Mouse (Mus musculus) WW6 (cell line): Measurements from ENCODE around the gene Cldn22.

Experiments
- DNase-seq: peaks from one replicate; pipeline ENCODE4 v3.0.0-alpha.2; 2013; ENCODE audit warnings: low read depth, low spot score

Cldn22 gene

DNA sequence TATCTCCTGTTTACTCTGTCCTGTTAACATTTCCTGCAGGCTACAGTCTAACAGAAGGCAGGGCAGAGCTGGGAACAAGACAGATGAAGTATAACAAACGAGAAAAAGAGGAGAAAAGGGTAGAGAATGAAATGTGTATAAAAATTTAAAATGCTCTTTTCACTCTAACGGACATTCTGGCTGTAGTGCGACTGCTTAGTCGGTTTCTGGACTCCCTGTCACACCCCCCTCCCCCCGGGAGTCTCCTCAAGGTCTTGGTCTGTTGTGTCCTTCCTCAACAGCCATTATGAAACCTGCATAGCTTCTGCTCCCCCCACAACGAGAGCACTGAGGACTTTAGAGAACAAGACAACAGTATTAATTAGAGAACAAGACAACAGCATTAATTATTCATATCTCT is 8.3 kb downstream of the Cldn22 start:
- no peak for DNase-seq

GRCm38 (mm10) chr8:47833944-47834343 is 9.7 kb downstream of the Cldn22 start:
- DNase-seq = no peak

DNA sequence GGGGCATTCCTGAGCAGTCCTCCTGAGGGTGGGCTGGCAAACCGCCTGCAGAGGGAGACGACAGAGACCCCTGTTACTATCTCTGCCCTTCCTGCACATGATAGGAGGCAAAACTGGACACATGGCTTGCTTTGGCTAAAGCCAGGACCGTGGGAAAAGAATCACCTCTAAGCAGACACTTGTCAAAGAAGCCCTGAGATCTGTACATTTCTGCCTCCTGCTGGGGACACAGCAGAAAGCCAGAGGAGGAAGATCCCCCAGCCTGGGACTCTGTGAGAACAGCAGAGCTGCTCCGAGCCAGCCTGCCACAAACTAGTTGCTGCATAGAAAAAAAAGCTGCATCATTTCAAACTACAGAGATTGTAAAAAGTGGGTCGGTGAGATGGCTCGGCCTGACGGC is 18.8 kb downstream of the Cldn22 start:
- DNase-seq = no peak

DNA sequence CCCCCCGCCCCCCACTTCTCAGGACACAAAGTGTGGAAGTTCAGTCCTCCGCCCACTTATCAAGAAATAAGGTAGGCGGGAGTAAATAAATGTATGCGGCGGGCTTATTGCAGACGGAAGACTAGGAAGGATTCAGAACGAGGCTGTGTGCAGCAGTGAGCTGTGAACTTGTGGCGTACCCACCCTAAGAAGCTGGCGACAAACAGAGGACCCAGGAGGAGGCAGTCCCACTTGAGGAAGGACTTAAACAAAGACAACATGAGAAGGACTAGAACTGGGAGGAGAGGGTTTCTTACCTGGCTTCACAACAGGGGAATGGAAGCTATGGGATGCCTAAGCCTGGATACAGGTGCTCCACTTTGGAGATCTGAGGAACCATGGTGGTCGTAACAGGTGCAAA is 19.4 kb downstream of the Cldn22 start:
- no peak for DNase-seq

GRCm38 (mm10) chr8:47845956-47846355 is 21.7 kb downstream of the Cldn22 start:
- DNase-seq = no peak

- no peak for DNase-seq
Measured at GRCm38 (mm10) chr8:47847161-47847560, 22.9 kb downstream of the Cldn22 start.

DNA sequence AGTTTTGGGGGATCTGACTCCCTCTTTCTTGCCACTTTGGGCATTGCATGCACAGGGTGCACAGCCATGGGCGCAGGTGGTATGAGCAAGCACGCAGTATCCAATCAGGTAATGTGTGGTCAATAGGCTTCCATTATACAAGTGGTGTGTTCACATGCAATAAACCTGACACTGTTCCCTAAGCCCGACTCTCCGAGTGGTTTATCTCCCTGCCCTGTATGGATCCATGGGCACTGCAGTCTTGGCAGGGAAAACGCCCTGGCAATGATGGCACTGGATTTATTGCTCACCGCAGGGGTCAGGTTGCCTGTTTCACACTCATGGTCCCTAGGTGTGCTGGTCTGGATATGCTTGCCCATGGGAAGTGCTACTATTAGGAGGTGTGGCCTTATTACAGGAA is 23.6 kb downstream of the Cldn22 start:
- DNase-seq = no peak

DNA sequence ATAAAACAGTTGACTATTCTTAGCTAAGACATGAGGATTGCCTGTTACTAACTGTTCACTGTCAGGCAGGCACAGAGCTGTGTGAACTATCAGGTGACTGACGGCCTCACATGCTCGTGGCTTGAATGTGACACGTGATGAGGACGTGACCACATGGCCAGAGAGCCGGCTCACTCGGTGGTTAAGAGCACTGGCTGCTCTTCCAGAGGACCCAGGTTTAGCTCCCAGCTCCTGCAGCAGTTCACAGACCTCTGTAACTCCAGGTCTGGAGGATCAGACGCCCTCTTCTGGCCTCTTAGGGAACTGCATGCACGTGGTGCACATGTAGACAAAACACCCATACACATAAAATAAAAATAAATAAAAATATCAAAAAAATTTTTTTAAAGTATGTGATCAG is 25.6 kb downstream of the Cldn22 start:
- DNase-seq = no peak

GRCm38 (mm10) chr8:47851824-47852502 is 27.7 kb downstream of the Cldn22 start:
- DNase-seq = no peak

- DNase-seq = no peak
Measured at GRCm38 (mm10) chr8:47852737-47853136, 28.5 kb downstream of the Cldn22 start.

- DNase-seq = no peak
Measured at GRCm38 (mm10) chr8:47853356-47853755, 29.1 kb downstream of the Cldn22 start.

- no peak for DNase-seq
Measured at GRCm38 (mm10) chr8:47859259-47859658, 35.0 kb downstream of the Cldn22 start.

GRCm38 (mm10) chr8:47866568-47866967 is 42.3 kb downstream of the Cldn22 start:
- no peak for DNase-seq

DNA sequence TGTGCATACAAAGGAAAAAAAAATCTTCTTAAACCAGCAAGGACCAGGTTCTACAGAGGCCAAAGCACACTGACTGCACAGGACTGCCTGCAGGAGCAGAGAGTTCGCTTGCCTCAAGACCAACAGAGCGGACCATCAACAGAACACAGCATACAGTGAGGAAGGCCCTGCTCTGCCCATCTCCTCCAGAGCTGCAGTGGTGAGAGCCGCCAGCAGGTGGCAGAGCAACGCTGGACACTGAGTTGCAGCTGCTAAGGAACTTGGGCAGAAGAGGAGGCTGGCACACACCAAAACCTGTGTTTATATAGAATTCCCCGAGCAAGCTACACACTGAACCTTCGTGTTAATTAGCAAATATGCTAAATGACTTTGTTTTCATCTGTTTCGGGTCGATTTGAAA is 42.8 kb downstream of the Cldn22 start:
- DNase-seq = peak; percentile 42

DNA sequence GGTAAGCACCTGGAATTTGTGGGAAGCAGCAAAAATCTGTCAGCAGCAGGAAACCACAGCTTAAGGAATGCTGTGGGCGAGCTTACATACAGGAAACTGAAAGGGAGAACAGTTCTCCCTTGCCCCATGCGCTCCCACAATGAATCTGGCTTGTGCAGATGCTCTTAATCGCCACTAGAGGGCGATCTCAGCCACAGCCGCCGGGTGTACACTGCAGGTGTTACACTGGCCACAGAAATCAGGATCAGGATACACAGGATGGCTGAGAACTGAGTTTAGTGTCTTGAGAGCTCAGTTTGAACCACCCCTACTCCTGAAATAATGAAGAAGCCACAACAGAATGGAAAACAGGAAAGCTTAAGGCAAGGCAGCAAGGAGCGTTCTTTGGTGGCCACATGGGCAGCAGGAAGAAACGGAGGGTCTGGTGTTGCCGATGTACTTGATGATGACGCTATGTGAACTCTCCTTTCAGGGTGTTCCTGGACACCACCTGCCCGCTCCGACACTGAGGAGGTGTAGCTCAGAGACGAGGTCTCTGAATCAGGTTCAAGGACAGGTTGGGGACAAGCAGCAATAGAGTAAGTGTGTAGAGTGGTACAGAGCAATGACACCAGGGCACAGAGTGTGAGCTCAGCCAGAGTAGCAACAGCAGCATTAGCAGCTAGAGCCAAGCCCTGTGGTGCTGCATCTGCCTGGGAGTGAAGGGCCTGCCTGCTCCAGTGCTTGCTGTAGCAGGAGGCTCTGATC is 48.3 kb downstream of the Cldn22 start:
- DNase-seq = no peak

DNA sequence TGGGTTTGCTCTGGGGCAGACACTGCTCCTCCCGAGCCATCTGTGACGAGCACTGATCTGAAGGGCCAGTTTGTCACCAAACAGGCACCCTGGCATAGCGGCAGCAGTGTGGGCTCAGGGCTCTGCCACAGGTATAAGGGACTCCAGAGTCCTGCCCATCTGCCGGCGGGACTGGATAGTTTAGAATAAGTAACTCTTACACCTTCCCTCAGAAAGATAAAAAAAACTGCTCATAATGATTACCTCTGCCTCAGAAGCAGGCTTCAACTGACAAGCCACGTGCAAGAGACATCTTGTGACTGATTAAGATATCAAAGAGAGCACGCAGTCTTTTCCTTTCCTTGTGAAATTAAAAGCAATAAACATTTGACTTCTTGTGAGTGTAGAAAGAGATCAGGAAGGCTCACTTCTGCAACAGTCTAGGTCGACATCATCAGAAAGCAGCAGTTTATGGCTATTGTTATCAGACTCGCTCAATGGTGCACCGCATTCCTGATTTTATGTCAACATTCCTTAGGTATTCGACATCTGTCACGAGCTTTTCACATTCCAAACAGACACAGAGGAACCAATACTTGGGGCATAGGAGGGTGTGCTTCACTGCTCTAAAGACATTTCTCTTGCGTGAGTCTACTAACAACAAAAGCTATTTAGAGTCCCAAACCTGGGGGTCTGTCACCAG is 50.4 kb downstream of the Cldn22 start:
- DNase-seq = no peak
